Mouse (Mus musculus) left cerebral cortex, postnatal 10 days (tissue): ENCODE data around the gene Grm4. TPM values are rescaled to one million over a fixed set of nuclear protein-coding genes. Genes with fewer than 3 reads are reported as not detected.
A peak's percentile ranks its signal among the peaks of the same experiment; 100 is the strongest.

Source experiments
- DNase-seq, 2 experiments: peaks; one replicate each; pipeline ENCODE4 v3.0.0; 2021 to 2022; ENCODE audit warnings: low spot score in 2 of 2, mixed read lengths in 1 of 2; ENCODE audit errors: extremely low spot score in 1 of 2
- intact Hi-C: fragments of 180-260 bp; cut with DNase I; formaldehyde crosslinking; loops from one replicate; pipeline ENCODE4 v1.15.1; 2025
- total RNA-seq, 2 experiments: library from RNA; stranded (reverse); gene quantifications; 2 replicates each; pipeline ENCODE4 v1.2.3; 2021

Grm4 gene
- total RNA-seq, 2 experiments from 2014 or later, result 23.7 to 24.2 TPM

- no peak for DNase-seq
- intact Hi-C loops, result no loop called here
These were observed 18.3 kb downstream of the Grm4 start for GRCm38 (mm10) chr17:27502736-27503445.

- no peak for DNase-seq
- intact Hi-C loops, result no loop called here
These were observed 18.9 kb downstream of the Grm4 start for GRCm38 (mm10) chr17:27502288-27502687.

GRCm38 (mm10) chr17:27501331-27502251 is 19.6 kb downstream of the Grm4 start:
- intact Hi-C loops, result no loop called here

GRCm38 (mm10) chr17:27500811-27501210 is 20.4 kb downstream of the Grm4 start:
- intact Hi-C loops, result no loop called here

More at GRCm38 (mm10) chr17:27501331-27502251, 19.6 kb downstream of the Grm4 start:
- DNase-seq, result peak in 1 of 2 experiments; percentile 56

GRCm38 (mm10) chr17:27499080-27499479 is 22.1 kb downstream of the Grm4 start:
- no peak for DNase-seq
- intact Hi-C loops, result no loop called here

More at GRCm38 (mm10) chr17:27500811-27501210, 20.4 kb downstream of the Grm4 start:
- no peak for DNase-seq

GRCm38 (mm10) chr17:27497798-27498197 is 23.4 kb downstream of the Grm4 start:
- intact Hi-C loops, result no loop called here
- no peak for DNase-seq

GRCm38 (mm10) chr17:27495008-27495540 is 26.1 kb downstream of the Grm4 start:
- no peak for DNase-seq
- intact Hi-C loops, result no loop called here

- DNase-seq, result no peak
- intact Hi-C loops, result no loop called here
These were observed 27.2 kb downstream of the Grm4 start for GRCm38 (mm10) chr17:27493969-27494368.

GRCm38 (mm10) chr17:27493389-27493788 is 27.8 kb downstream of the Grm4 start:
- no peak for DNase-seq
- intact Hi-C loops, result no loop called here

GRCm38 (mm10) chr17:27488173-27488823 is 32.9 kb downstream of the Grm4 start:
- no peak for DNase-seq
- intact Hi-C loops, result no loop called here

- intact Hi-C loops, result no loop called here
- no peak for DNase-seq
These were observed 35.3 kb downstream of the Grm4 start for GRCm38 (mm10) chr17:27485940-27486339.

GRCm38 (mm10) chr17:27483571-27483970 is 37.6 kb downstream of the Grm4 start:
- intact Hi-C loops, result no loop called here
- no peak for DNase-seq

- intact Hi-C loops, result no loop called here
- peak in 1 of 2 experiments; percentile 8 for DNase-seq
These were observed 40.8 kb downstream of the Grm4 start for GRCm38 (mm10) chr17:27480143-27481103.

GRCm38 (mm10) chr17:27475650-27476049 is 45.6 kb downstream of the Grm4 start:
- intact Hi-C loops, result no loop called here
- DNase-seq, result no peak

- peak in 1 of 2 experiments; percentile 57 for DNase-seq
These were observed 54.6 kb downstream of the Grm4 start for GRCm38 (mm10) chr17:27466620-27467019.

GRCm38 (mm10) chr17:27465924-27466323 is 55.3 kb downstream of the Grm4 start:
- no peak for DNase-seq
- intact Hi-C loops, result no loop called here

More at GRCm38 (mm10) chr17:27466620-27467019, 54.6 kb downstream of the Grm4 start:
- intact Hi-C loops, result no loop called here

- intact Hi-C loops, result no loop called here
- DNase-seq, result no peak
These were observed 56.8 kb downstream of the Grm4 start for GRCm38 (mm10) chr17:27464327-27464962.
